Mouse (Mus musculus): ENCODE measurements around the gene Tln2. TPM values are rescaled to one million over a fixed set of nuclear protein-coding genes. Genes with fewer than 3 reads are reported as not detected.

The Tln2 gene
- polyA plus RNA-seq, 1 experiment: 33.0 TPM

DNA sequence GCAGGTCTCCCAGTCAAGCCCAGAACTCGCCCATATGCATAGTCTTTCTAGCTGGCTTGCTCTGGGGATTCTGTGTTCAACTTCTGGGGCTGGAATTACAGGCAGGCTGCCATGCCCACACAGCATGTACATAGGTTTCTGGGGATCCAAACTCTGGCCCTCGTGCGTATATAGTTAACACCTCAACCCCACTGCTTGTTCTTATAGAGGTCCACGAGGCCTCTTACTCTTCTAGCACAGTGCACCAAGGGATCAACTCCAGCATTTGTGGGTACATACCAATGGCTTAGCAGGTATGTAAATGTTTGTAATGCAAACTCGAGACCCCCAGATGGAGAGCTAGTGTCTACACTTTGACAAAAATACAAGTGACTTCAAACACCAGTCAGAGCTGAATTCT, 33.2 kb upstream of the Tln2 start:
- Histone ChIP-seq H3K27ac (ENCODE audit: insufficient read depth, low read depth, low read length) (no peak overlapping the region), H3K4me3 (ENCODE audit: insufficient read depth, low read depth, low read length) (no peak overlapping the region), H3K4me1 (ENCODE audit: control insufficient read depth, insufficient read depth, low read length) (no peaks in the 10 kb centered on the region)
- WGBS: 92% methylated on average over 5 of the region's 5 CpGs
- TF ChIP-seq POLR2A (IDR thresholded peaks at IDR 0.05; ENCODE audit: insufficient read depth, low read depth, low read length): no peak
- TF ChIP-seq CTCF (IDR thresholded peaks at IDR 0.05; ENCODE audit: insufficient read depth, low read depth, low read length): no peak

DNA sequence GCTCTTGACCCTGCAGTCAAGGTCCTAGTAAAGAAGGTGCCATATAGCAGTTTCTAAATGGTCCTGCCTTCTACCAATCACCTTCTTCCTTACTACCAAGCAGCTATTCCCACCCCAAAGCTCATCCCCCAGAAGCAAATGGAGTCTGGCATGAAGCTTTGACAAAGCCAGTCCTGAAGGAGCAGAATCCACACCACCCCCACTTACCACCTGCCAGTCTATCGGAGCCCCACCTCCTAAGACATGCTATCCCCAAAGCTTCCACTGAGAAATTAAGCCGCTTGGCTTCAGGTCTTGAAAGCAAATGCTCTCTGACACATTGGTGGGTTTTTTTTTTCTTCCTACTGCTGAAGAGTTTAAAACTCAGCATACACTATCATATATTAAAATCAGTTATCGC, 27.6 kb upstream of the Tln2 start:
- H3K27ac ChIP-seq (ENCODE audit: insufficient read depth, low read depth, low read length): no peak overlapping the region
- 84% methylated on average over 3 of the region's 3 CpGs for WGBS
- no peaks in the 10 kb centered on the region for H3K4me1 ChIP-seq (ENCODE audit: control insufficient read depth, insufficient read depth, low read length)
- TF ChIP-seq POLR2A (IDR thresholded peaks at IDR 0.05; ENCODE audit: insufficient read depth, low read depth, low read length) (no peak), CTCF (IDR thresholded peaks at IDR 0.05; ENCODE audit: insufficient read depth, low read depth, low read length) (no peak)
- no peak overlapping the region for H3K4me3 ChIP-seq (ENCODE audit: insufficient read depth, low read depth, low read length)

DNA sequence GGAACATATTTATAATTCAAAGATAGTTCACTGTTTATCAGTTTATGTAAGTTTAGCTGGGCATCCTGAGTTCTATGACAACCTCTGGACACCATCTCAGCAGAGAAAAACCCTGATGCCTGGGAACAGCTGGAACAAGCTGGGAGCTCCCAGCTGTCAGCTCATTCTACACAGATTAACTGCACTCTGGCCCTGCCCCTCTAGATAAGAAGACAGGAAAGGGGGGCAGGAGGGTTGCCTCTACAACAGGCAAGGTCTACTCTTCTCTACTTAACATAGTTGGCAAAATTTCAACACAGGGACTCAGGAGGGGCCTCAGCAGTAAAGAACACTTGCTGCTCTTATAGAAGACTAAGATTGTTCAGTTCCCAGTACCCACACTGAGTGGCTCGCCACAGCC, 27.0 kb upstream of the Tln2 start:
- 94% methylated on average over 1 of the region's 1 CpGs for WGBS
- Histone ChIP-seq H3K4me3 (ENCODE audit: insufficient read depth, low read depth, low read length) (no peak overlapping the region), H3K4me1 (ENCODE audit: control insufficient read depth, insufficient read depth, low read length) (no peaks in the 10 kb centered on the region), H3K27ac (ENCODE audit: insufficient read depth, low read depth, low read length) (no peak overlapping the region)
- TF ChIP-seq CTCF (IDR thresholded peaks at IDR 0.05; ENCODE audit: insufficient read depth, low read depth, low read length): no peak
- no peak for TF ChIP-seq POLR2A (IDR thresholded peaks at IDR 0.05; ENCODE audit: insufficient read depth, low read depth, low read length)

DNA sequence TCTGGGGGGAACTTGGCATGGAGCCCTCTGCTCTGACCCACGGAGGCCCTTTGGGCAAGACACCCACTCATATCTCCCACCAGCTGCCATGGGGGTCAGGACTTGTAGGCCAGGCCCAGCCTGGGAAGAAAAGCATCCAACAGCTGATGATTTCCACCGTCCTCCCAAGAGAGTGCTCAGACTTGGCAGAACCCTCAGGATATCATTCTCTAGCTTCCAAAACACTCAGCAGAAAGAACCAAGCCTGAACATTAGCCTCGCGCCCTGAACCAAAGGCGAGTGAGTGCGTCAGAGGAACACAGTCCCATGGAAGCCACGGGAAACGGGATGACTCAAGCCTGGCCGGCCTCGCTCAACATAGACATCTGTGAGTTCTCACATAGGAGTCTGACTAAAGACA, 25.4 kb upstream of the Tln2 start:
- no peak overlapping the region for H3K27ac ChIP-seq (ENCODE audit: insufficient read depth, low read depth, low read length)
- no peak overlapping the region for H3K4me3 ChIP-seq (ENCODE audit: insufficient read depth, low read depth, low read length)
- TF ChIP-seq POLR2A (IDR thresholded peaks at IDR 0.05; ENCODE audit: insufficient read depth, low read depth, low read length): no peak
- no peak for TF ChIP-seq CTCF (IDR thresholded peaks at IDR 0.05; ENCODE audit: insufficient read depth, low read depth, low read length)
- 0 out of 2 replicates have a peak, but pooled peaks cover 4% of the 10 kb centered on the region for H3K4me1 ChIP-seq (ENCODE audit: control insufficient read depth, insufficient read depth, low read length)
- WGBS: 80% methylated on average over 10 of the region's 10 CpGs

DNA sequence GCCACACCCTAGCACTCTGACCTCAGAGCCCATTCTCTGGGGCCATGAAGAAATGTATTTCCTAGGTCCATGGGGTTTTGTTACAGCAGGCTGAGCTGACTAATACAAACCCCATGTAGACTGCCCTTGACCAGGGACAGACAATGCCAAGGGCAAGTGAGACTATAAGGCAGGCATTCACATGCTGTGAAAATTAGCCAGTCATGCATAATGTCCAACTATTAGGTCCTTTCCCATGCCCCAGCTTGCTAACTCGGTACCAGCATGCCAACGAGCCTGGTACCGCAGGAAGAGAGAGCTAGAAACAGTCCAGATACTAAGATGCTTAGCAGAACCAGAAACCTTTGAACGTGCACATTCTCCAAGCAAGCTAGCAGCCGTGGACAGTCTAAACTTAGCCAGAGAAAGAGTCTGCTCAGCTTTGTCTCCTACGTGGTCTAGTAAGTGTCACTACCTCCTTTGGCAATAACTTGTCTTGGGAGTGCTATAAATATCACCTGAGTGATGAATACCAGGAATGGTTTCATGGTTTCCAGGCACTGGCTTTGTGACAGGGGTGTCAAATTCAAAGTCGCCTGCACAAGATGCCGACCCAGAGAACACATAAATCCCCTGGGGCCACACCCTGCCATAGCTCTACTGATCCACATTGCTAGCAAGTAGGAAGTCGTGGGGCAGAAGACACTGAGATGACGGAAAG, 22.2 kb upstream of the Tln2 start:
- WGBS: 66% methylated on average over 10 of the region's 10 CpGs
- Histone ChIP-seq H3K4me3 (ENCODE audit: insufficient read depth, low read depth, low read length) (no peak overlapping the region), H3K27ac (ENCODE audit: insufficient read depth, low read depth, low read length) (no peak overlapping the region), H3K4me1 (ENCODE audit: control insufficient read depth, insufficient read depth, low read length) (0 out of 2 replicates have a peak, but pooled peaks cover 4% of the 10 kb centered on the region)
- TF ChIP-seq CTCF (IDR thresholded peaks at IDR 0.05; ENCODE audit: insufficient read depth, low read depth, low read length) (no peak), POLR2A (IDR thresholded peaks at IDR 0.05; ENCODE audit: insufficient read depth, low read depth, low read length) (no peak)

DNA sequence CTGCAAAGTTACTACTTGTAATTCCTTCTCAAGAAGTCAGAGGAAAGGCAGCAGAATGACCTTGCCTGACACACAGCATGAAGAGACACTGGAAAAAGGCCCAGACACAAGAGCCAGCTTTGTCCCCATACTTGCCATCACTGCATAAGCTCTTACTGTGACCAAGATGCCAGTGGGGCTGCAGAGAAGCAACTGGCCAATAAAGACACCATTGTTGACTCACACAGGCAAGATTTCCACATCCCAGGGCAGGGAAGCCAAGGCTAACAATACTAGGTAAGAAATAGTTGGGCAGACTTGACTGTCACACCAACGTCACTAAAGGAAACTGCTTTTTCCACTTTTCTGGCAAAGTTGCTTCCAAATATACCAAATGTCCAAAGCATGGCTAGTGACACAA, 20.0 kb upstream of the Tln2 start:
- Histone ChIP-seq H3K4me3 (ENCODE audit: insufficient read depth, low read depth, low read length) (no peak overlapping the region), H3K27ac (ENCODE audit: insufficient read depth, low read depth, low read length) (no peak overlapping the region), H3K4me1 (ENCODE audit: control insufficient read depth, insufficient read depth, low read length) (peaks cover 12% of the 10 kb centered on the region)
- TF ChIP-seq CTCF (IDR thresholded peaks at IDR 0.05; ENCODE audit: insufficient read depth, low read depth, low read length) (no peak), POLR2A (IDR thresholded peaks at IDR 0.05; ENCODE audit: insufficient read depth, low read depth, low read length) (no peak)
- 84% methylated on average over 1 of the region's 1 CpGs for WGBS

DNA sequence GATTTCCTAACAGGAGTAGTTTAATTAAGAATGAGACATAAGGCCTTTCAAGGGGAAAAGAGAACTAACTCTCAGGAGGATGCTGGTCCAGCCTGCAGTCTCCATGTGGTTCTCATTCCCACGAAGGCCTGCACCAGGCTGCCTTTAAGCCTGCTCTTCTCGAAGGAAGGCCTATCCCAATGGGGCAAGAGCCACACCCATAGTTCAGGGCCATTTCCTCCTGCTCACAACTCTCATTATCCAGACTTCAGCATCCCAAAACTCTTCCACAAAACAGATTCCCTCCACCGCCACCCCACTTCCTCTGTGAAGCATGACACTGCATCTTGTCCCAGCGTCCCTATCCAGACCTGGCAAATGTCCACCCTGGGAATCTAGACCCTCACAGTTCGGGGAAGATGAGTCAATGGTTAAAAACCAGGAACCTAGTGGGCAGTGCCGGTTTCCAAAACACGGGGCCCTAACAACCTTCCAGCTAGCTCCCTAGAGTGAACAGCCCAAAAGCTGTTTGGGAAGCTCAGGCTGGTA, 15.3 kb upstream of the Tln2 start:
- Histone ChIP-seq H3K4me1 (ENCODE audit: control insufficient read depth, insufficient read depth, low read length) (peaks cover 20% of the 10 kb centered on the region), H3K4me3 (ENCODE audit: insufficient read depth, low read depth, low read length) (no peak overlapping the region), H3K27ac (ENCODE audit: insufficient read depth, low read depth, low read length) (no peak overlapping the region)
- no peak for TF ChIP-seq POLR2A (IDR thresholded peaks at IDR 0.05; ENCODE audit: insufficient read depth, low read depth, low read length)
- TF ChIP-seq CTCF (IDR thresholded peaks at IDR 0.05; ENCODE audit: insufficient read depth, low read depth, low read length): no peak
- WGBS: 73% methylated on average over 7 of the region's 7 CpGs

DNA sequence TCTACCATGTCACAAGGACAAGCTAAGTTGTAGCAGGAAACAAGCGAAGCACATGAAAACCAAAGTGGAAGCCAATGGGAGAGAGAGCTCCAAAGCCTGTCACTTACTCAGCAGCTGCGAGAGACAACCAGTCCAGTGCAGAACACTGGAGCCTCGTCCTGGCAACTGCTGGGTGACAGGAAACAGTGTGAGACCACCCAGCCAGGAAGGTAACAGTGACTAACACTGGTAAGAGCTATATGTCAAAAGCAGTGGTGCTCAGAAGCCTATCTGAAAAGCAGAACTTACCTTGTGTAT, 14.1 kb upstream of the Tln2 start:
- TF ChIP-seq POLR2A (IDR thresholded peaks at IDR 0.05; ENCODE audit: insufficient read depth, low read depth, low read length) (no peak), CTCF (IDR thresholded peaks at IDR 0.05; ENCODE audit: insufficient read depth, low read depth, low read length) (no peak)
- 57% methylated on average over 3 of the region's 3 CpGs for WGBS
- Histone ChIP-seq H3K4me1 (ENCODE audit: control insufficient read depth, insufficient read depth, low read length) (peaks cover 20% of the 10 kb centered on the region), H3K4me3 (ENCODE audit: insufficient read depth, low read depth, low read length) (no peak overlapping the region), H3K27ac (ENCODE audit: insufficient read depth, low read depth, low read length) (no peak overlapping the region)

DNA sequence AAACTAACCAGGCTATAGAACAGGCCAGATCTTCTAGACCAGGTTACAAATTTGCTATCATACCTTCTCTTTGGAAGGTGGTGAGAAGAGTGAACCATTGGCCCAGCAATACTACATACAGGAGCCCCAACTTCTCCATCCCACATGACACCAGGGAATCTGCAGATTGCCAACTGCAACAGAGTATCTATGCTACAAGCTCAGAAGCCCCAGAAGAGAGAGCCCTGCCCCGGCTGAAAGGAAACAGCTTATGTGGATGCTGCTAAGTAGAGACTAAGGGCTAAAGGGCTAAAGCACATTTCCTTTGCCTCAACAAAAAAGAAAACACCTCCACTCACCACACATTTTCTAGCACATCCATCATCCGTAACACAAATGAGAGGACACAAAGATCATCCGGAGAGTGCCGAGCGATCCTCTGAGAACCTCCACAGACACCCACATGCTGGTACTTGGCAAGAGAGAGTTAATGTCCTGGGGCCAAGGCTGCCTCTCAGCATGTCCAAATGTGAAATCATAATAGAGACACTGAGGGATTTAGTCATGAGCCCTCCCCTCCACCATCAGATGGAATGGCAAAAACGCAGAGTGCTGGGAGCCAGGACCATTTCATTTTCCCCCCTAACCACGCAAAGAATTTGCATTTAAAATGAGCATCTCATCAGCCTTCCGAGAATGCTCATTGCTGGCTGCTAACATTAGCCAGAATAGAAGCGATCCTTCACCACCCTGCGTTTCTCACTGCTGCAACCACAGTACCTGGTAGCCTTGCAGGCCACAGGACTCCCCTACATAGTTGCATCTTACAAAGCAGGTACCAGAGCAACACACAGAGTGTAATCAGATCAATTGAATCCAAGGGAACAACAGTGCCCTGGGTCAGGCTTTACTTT, 13.5 kb upstream of the Tln2 start:
- no peak overlapping the region for H3K27ac ChIP-seq (ENCODE audit: insufficient read depth, low read depth, low read length)
- H3K4me1 ChIP-seq (ENCODE audit: control insufficient read depth, insufficient read depth, low read length): peaks cover 20% of the 10 kb centered on the region
- H3K4me3 ChIP-seq (ENCODE audit: insufficient read depth, low read depth, low read length): no peak overlapping the region
- WGBS: 44% methylated on average over 10 of the region's 10 CpGs
- no peak for TF ChIP-seq POLR2A (IDR thresholded peaks at IDR 0.05; ENCODE audit: insufficient read depth, low read depth, low read length)

All from olfactory bulb, adult 2 months (tissue).